Mouse (Mus musculus): ENCODE results near the gene Mpp2. TPM values are rescaled to one million over a fixed set of nuclear protein-coding genes. Genes with fewer than 3 reads are reported as not detected.

Mpp2 gene
- polyA plus RNA-seq, 1 experiment from 2014 or later: 15.3 TPM

DNA sequence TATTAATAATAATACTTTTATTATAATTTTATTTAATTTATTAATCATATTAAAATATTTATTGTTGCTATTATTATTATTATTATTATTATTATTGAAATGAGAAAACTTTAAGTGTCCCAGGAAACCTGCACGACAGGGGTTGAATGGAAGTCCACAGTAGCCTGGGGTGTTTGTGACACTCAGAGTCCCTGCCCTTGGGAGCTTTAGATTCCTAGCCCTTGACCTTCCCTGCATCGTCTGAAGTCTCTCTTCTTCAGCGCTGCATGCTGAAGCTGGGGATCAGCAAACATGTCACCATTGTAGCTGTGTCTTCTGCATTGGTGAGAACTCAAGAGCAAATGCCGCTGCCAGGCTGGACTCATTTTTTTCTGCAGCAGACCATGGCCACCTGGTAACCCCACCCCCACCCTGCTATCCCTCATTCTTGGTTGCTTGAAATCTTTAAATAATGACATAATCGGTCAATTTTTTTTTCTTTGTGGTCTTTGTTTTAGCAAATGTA is 52.8 kb downstream of the Mpp2 start:
- Histone ChIP-seq H3K27ac (ENCODE audit: low read depth, low read length) (no peak overlapping the region), H3K4me3 (ENCODE audit: low read depth, low read length) (no peak overlapping the region), H3K9me3 (replicated peaks; ENCODE audit: control insufficient read depth, low read length) (no peaks in the 10 kb centered on the region; the same call in 1 of the 2 replicates), H3K9ac (ENCODE audit: low read length) (no peak overlapping the region), H3K4me2 (ENCODE audit: low read length) (no peak overlapping the region), H3K36me3 (ENCODE audit: control insufficient read depth, insufficient read depth, low read length) (no peaks in the 10 kb centered on the region), H3K27me3 (replicated peaks; ENCODE audit: control insufficient read depth, insufficient read depth, low read length) (no peaks in the 10 kb centered on the region), H3K4me1 (ENCODE audit: control insufficient read depth, insufficient read depth, low read length) (no peaks in the 10 kb centered on the region)
- DNase-seq (ENCODE audit: low spot score): no peak
- WGBS: 80% methylated on average over 5 of the region's 5 CpGs
- no peak for ATAC-seq

DNA sequence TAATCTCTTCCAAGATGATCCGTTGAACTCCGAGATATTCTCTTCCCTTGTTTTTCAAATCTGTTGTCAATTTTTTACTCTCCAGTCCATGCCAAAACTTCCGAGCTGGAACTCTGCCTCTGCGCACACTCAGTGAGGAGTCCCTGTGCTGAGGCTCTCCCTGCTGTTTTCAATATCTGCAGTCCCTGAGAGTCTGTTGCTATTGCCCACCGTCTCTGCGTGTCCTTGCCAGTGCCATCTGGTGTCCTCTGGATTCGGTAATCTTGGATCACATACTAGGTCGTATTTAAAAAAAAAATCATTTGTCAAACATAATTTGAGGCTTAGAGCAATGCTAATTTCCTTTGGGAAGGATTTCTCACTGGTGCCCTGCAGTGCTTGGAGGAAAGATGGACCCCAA is 53.4 kb downstream of the Mpp2 start:
- Histone ChIP-seq H3K27ac (ENCODE audit: low read depth, low read length) (peak overlapping the region; percentile 21; the same call in 1 of the 2 replicates), H3K9me3 (replicated peaks; ENCODE audit: control insufficient read depth, low read length) (no peaks in the 10 kb centered on the region), H3K4me3 (ENCODE audit: low read depth, low read length) (no peak overlapping the region), H3K4me1 (ENCODE audit: control insufficient read depth, insufficient read depth, low read length) (no peaks in the 10 kb centered on the region), H3K27me3 (replicated peaks; ENCODE audit: control insufficient read depth, insufficient read depth, low read length) (no peaks in the 10 kb centered on the region), H3K36me3 (ENCODE audit: control insufficient read depth, insufficient read depth, low read length) (no peaks in the 10 kb centered on the region), H3K4me2 (ENCODE audit: low read length) (no peak overlapping the region), H3K9ac (ENCODE audit: low read length) (no peak overlapping the region)
- 63% methylated on average over 8 of the region's 8 CpGs for WGBS
- ATAC-seq (no peak), DNase-seq (ENCODE audit: low spot score) (peak; percentile 61)

DNA sequence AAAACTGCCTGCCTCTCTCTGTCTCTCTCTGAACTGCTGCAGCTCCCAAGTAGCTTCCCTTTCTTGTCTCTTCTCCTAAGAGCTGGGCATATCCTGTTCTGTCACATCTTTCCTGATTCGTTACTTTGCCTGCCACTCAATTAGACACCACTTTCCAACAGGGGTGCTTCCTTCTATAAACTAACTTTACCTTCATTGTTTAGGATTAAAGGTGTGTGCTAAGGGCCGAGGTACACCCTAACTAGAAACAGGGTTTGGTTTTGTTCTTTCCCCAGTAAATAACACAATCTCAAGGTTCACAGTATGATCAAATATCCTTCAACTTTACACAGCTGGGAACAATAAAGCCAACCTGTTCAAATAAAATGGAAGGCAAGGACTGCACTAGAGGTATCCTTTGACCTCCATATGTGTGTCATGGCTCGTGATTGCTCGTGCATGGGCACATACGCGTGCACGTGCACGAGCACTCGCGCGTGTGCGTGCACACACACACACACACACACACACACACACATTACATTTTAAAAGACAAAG is 55.2 kb downstream of the Mpp2 start:
- no peaks in the 10 kb centered on the region for H3K9me3 ChIP-seq (replicated peaks; ENCODE audit: control insufficient read depth, low read length)
- H3K27ac ChIP-seq (ENCODE audit: low read depth, low read length): no peak overlapping the region
- ATAC-seq (no peak), DNase-seq (ENCODE audit: low spot score) (no peak)
- no peaks in the 10 kb centered on the region for H3K27me3 ChIP-seq (replicated peaks; ENCODE audit: control insufficient read depth, insufficient read depth, low read length)
- no peak overlapping the region for H3K4me3 ChIP-seq (ENCODE audit: low read depth, low read length)
- peaks cover 3% of the 10 kb centered on the region for H3K4me1 ChIP-seq (ENCODE audit: control insufficient read depth, insufficient read depth, low read length)
- no peak overlapping the region for H3K4me2 ChIP-seq (ENCODE audit: low read length)
- no peak overlapping the region for H3K9ac ChIP-seq (ENCODE audit: low read length)
- 93% methylated on average over 12 of the region's 12 CpGs for WGBS
- no peaks in the 10 kb centered on the region for H3K36me3 ChIP-seq (ENCODE audit: control insufficient read depth, insufficient read depth, low read length)

DNA sequence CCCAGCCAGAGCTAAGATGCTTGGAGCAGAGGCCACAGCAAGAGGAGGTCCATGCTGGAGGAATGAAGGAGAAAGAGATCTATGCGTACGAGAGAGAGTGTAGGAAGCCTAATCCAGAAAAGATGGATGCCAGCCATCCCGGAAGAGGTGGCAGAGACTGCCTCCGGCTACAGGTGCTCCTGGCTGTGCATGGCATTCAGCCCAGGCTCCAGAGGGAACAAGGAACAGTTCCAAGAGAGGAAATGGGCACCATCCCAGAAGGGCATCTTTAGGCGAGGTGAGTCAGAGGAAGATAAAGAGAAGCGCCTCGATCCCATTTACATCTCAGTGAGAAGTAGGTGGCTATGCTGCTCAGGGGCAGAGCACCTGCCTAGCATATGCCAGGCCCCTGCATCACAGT is 57.2 kb downstream of the Mpp2 start:
- H3K4me2 ChIP-seq (ENCODE audit: low read length): no peak overlapping the region
- no peak for ATAC-seq
- no peaks in the 10 kb centered on the region for H3K9me3 ChIP-seq (replicated peaks; ENCODE audit: control insufficient read depth, low read length)
- no peaks in the 10 kb centered on the region for H3K36me3 ChIP-seq (ENCODE audit: control insufficient read depth, insufficient read depth, low read length)
- peaks cover 12% of the 10 kb centered on the region for H3K4me1 ChIP-seq (ENCODE audit: control insufficient read depth, insufficient read depth, low read length)
- no peak overlapping the region for H3K4me3 ChIP-seq (ENCODE audit: low read depth, low read length)
- 50% methylated on average over 7 of the region's 7 CpGs for WGBS
- no peak overlapping the region for H3K27ac ChIP-seq (ENCODE audit: low read depth, low read length)
- peak; percentile 65 for DNase-seq (ENCODE audit: low spot score)
- H3K27me3 ChIP-seq (replicated peaks; ENCODE audit: control insufficient read depth, insufficient read depth, low read length): no peaks in the 10 kb centered on the region
- no peak overlapping the region for H3K9ac ChIP-seq (ENCODE audit: low read length)

DNA sequence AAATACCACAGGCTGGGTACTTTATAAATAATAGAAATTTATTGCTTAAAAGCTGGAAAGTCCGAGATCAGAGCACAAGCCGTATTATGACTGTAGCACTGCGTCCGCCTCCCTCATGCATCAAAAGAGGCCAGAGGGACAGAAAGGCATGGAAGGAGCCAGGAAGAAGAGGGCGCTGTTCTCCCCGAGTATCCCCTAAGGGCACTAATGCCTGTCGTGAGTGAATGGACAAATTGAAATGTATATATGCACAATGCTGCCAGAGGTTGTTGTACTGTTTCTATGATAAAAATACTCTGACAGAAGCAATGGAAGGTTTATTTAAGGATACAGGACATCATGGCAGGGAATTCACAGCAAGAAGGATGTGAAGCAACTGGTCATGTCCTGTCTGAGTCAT is 58.3 kb downstream of the Mpp2 start:
- 26% methylated on average over 7 of the region's 7 CpGs for WGBS
- Histone ChIP-seq H3K36me3 (ENCODE audit: control insufficient read depth, insufficient read depth, low read length) (no peaks in the 10 kb centered on the region), H3K27me3 (replicated peaks; ENCODE audit: control insufficient read depth, insufficient read depth, low read length) (no peaks in the 10 kb centered on the region), H3K4me1 (ENCODE audit: control insufficient read depth, insufficient read depth, low read length) (peaks cover 23% of the 10 kb centered on the region), H3K9me3 (replicated peaks; ENCODE audit: control insufficient read depth, low read length) (no peaks in the 10 kb centered on the region), H3K4me2 (ENCODE audit: low read length) (no peak overlapping the region), H3K4me3 (ENCODE audit: low read depth, low read length) (no peak overlapping the region), H3K27ac (ENCODE audit: low read depth, low read length) (no peak overlapping the region), H3K9ac (ENCODE audit: low read length) (no peak overlapping the region)
- DNase-seq (ENCODE audit: low spot score): no peak
- ATAC-seq: no peak

DNA sequence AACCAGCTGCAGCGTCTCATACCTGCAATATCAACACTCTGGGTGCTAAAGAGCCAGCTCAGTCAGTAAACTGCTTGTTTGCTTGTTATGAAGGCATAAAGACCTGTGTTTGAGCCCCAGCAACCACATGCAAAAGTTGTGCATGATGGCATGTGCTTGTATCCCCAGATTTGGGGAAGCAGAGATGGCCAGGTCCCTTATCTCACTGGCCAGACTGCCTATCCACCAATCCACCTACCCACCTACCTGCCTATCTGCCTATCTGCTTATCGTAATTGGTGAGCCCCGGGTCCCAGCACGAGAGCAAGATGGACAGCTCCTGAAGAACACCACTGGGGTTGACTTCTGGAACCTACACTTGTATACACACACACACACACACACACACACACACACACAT is 59.0 kb downstream of the Mpp2 start:
- Histone ChIP-seq H3K9me3 (replicated peaks; ENCODE audit: control insufficient read depth, low read length) (no peaks in the 10 kb centered on the region), H3K4me1 (ENCODE audit: control insufficient read depth, insufficient read depth, low read length) (peaks cover 23% of the 10 kb centered on the region), H3K4me2 (ENCODE audit: low read length) (no peak overlapping the region), H3K27ac (ENCODE audit: low read depth, low read length) (no peak overlapping the region), H3K27me3 (replicated peaks; ENCODE audit: control insufficient read depth, insufficient read depth, low read length) (no peaks in the 10 kb centered on the region), H3K9ac (ENCODE audit: low read length) (no peak overlapping the region), H3K36me3 (ENCODE audit: control insufficient read depth, insufficient read depth, low read length) (no peaks in the 10 kb centered on the region), H3K4me3 (ENCODE audit: low read depth, low read length) (no peak overlapping the region)
- no peak for ATAC-seq
- 89% methylated on average over 4 of the region's 4 CpGs for WGBS
- no peak for DNase-seq (ENCODE audit: low spot score)

DNA sequence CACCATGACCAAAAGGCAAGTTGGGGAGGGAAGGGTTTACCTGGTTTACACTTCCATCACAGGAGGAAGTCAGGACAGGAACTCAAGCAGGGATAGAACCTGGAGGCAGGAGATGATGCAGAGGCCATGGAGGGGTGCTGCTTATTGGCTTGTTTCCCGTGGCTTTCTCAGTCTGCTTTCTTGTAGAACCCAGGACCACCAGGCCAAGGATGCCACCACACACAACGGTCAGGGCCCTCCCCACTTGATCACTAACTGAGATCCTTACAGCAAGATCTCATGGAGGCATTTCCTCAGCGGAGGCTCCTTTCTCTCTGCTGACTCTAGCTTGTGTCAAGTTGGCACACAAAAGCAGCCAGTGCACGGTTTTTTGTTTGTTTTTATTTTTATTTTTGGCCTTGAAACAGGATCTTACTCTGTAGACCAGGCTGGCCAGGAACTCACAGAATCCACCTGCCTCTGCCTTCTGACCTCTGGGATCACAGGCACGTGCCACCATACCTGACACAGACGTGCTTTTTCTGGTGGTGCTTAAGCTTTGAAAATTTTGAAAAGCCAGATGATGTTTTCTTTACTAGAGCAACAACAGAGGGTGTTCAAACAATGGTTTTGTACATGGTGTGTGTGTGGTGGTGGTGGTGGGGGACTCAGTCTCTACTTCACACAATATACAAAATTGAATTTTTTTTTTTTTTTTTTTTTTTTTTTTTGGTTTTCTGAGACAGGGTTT is 60.1 kb downstream of the Mpp2 start, which contains the start of gene Mpp3:
Gene Mpp3, minus strand, starts transcription at position 375 of the 730 bp plus-strand sequence.
- ATAC-seq: no peak
- Histone ChIP-seq H3K4me1 (ENCODE audit: control insufficient read depth, insufficient read depth, low read length) (peaks cover 23% of the 10 kb centered on the region), H3K4me3 (ENCODE audit: low read depth, low read length) (peak within 1 kb of the TSS; percentile 67), H3K9ac (ENCODE audit: low read length) (peak within 1 kb of the TSS; percentile 79), H3K4me2 (ENCODE audit: low read length) (peak within 1 kb of the TSS; percentile 77), H3K9me3 (replicated peaks; ENCODE audit: control insufficient read depth, low read length) (no peaks in the 10 kb centered on the region), H3K36me3 (ENCODE audit: control insufficient read depth, insufficient read depth, low read length) (no peaks in the 10 kb centered on the region), H3K27me3 (replicated peaks; ENCODE audit: control insufficient read depth, insufficient read depth, low read length) (no peaks in the 10 kb centered on the region), H3K27ac (ENCODE audit: low read depth, low read length) (peak within 1 kb of the TSS; percentile 86)
- DNase-seq (ENCODE audit: low spot score): no peak
- WGBS: 64% methylated on average over 6 of the region's 6 CpGs

DNA sequence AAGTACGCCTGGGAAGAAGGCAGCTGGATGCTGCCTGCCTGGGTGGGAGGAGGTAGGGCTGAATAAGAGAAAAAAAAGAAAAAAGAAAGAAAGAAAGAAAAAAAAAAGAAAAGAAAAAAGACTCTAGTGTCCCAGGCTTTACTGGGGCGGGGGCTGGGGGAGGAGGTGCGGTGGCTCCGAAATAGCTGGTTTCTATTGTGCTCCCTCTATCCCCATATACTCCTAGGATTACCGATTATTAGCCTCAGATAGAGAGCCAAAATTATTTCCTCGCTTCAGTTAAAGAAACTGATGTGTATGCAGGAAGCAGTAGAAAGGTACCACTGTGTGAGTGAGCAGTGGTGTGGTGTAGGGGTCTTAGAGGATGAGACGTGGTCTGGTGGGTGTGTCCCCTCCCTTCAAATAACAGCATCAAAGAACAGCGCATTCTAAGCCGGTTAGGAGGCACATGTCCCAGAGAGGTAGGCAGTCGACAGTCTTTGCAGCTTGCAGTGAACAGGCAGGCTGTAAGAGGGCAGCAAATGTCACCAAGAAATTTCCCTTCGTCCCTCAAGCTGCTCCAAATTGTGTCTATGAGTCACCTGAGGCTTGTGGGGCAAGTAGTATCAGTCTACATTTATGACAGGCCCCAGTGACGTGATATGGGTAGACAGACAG is 60.8 kb downstream of the Mpp2 start:
- no peaks in the 10 kb centered on the region for H3K9me3 ChIP-seq (replicated peaks; ENCODE audit: control insufficient read depth, low read length)
- H3K4me1 ChIP-seq (ENCODE audit: control insufficient read depth, insufficient read depth, low read length): peaks cover 23% of the 10 kb centered on the region
- H3K36me3 ChIP-seq (ENCODE audit: control insufficient read depth, insufficient read depth, low read length): no peaks in the 10 kb centered on the region
- H3K9ac ChIP-seq (ENCODE audit: low read length): peak overlapping the region; percentile 79
- H3K4me3 ChIP-seq (ENCODE audit: low read depth, low read length): peak overlapping the region; percentile 67
- peak; percentile 26 for ATAC-seq
- peak; percentile 56 for DNase-seq (ENCODE audit: low spot score)
- H3K4me2 ChIP-seq (ENCODE audit: low read length): peak overlapping the region; percentile 77
- H3K27me3 ChIP-seq (replicated peaks; ENCODE audit: control insufficient read depth, insufficient read depth, low read length): no peaks in the 10 kb centered on the region
- H3K27ac ChIP-seq (ENCODE audit: low read depth, low read length): peak overlapping the region; percentile 86
- 4% methylated on average over 12 of the region's 12 CpGs for WGBS

Measured in forebrain, embryonic 14.5 days (tissue).